Mouse (Mus musculus): Measurements from ENCODE around the gene Spred1.
A peak's percentile ranks its signal among the peaks of the same experiment; 100 is the strongest.
"Not testable (repeated sequence)": the region's sequence is repeated elsewhere in the genome, so short reads cannot be mapped to it uniquely, and the experiment has no call there.

The Spred1 gene

GRCm38 (mm10) chr2:117119291-117120245 lies 1.6 kb upstream of the Spred1 start:
- DNase-seq (ENCODE audit: low read depth, low spot score) = peak; percentile 90

- peak; percentile 97 for DNase-seq (ENCODE audit: low read depth, low spot score)
Observed at GRCm38 (mm10) chr2:117120246-117121211, 645 bp upstream of the Spred1 start.

- no peak for DNase-seq (ENCODE audit: low read depth, low spot score)
Observed at GRCm38 (mm10) chr2:117121984-117122605, 921 bp downstream of the Spred1 start.

- DNase-seq (ENCODE audit: low read depth, low spot score) = peak; percentile 58
Observed at GRCm38 (mm10) chr2:117122701-117123337, 1.6 kb downstream of the Spred1 start.

- no peak for DNase-seq (ENCODE audit: low read depth, low spot score)
Observed at GRCm38 (mm10) chr2:117123701-117124100, 2.5 kb downstream of the Spred1 start.

GRCm38 (mm10) chr2:117124839-117125238 lies 3.7 kb downstream of the Spred1 start:
- no peak for DNase-seq (ENCODE audit: low read depth, low spot score)

GRCm38 (mm10) chr2:117129156-117129555 lies 8.0 kb downstream of the Spred1 start:
- DNase-seq (ENCODE audit: low read depth, low spot score) = no peak

- not testable (repeated sequence) for DNase-seq (ENCODE audit: low read depth, low spot score)
Observed at GRCm38 (mm10) chr2:117131041-117131440, 9.9 kb downstream of the Spred1 start.

GRCm38 (mm10) chr2:117131910-117132309 lies 10.7 kb downstream of the Spred1 start:
- DNase-seq (ENCODE audit: low read depth, low spot score) = no peak

GRCm38 (mm10) chr2:117133541-117133940 lies 12.4 kb downstream of the Spred1 start:
- DNase-seq (ENCODE audit: low read depth, low spot score) = no peak

GRCm38 (mm10) chr2:117137751-117138150 lies 16.6 kb downstream of the Spred1 start:
- DNase-seq (ENCODE audit: low read depth, low spot score) = no peak

GRCm38 (mm10) chr2:117138932-117139331 lies 17.8 kb downstream of the Spred1 start:
- DNase-seq (ENCODE audit: low read depth, low spot score) = no peak

- no peak for DNase-seq (ENCODE audit: low read depth, low spot score)
Observed at GRCm38 (mm10) chr2:117139977-117140376, 18.8 kb downstream of the Spred1 start.

GRCm38 (mm10) chr2:117143106-117143505 lies 21.9 kb downstream of the Spred1 start:
- no peak for DNase-seq (ENCODE audit: low read depth, low spot score)

GRCm38 (mm10) chr2:117146026-117146425 lies 24.9 kb downstream of the Spred1 start:
- no peak for DNase-seq (ENCODE audit: low read depth, low spot score)

GRCm38 (mm10) chr2:117146617-117147016 lies 25.4 kb downstream of the Spred1 start:
- DNase-seq (ENCODE audit: low read depth, low spot score) = no peak

- no peak for DNase-seq (ENCODE audit: low read depth, low spot score)
Observed at GRCm38 (mm10) chr2:117152161-117152560, 31.0 kb downstream of the Spred1 start.

- DNase-seq (ENCODE audit: low read depth, low spot score) = no peak
Observed at GRCm38 (mm10) chr2:117168379-117168778, 47.2 kb downstream of the Spred1 start.

GRCm38 (mm10) chr2:117169037-117169436 lies 47.9 kb downstream of the Spred1 start:
- no peak for DNase-seq (ENCODE audit: low read depth, low spot score)

GRCm38 (mm10) chr2:117172981-117173380 lies 51.8 kb downstream of the Spred1 start:
- DNase-seq (ENCODE audit: low read depth, low spot score) = no peak

- DNase-seq (ENCODE audit: low read depth, low spot score) = no peak
Observed at GRCm38 (mm10) chr2:117176066-117176465, 54.9 kb downstream of the Spred1 start.
